Mouse (Mus musculus) CH12F3 (cell line): ENCODE data around the gene Terb2.

Experiments
- in situ Hi-C: fragments of 300-500 bp; cut with MboI; formaldehyde crosslinking; loops from 2 replicates; pipeline ENCODE4 v1.14.3; 2020; ENCODE audit warnings: low sequenced_read_pairs

The Terb2 gene

DNA sequence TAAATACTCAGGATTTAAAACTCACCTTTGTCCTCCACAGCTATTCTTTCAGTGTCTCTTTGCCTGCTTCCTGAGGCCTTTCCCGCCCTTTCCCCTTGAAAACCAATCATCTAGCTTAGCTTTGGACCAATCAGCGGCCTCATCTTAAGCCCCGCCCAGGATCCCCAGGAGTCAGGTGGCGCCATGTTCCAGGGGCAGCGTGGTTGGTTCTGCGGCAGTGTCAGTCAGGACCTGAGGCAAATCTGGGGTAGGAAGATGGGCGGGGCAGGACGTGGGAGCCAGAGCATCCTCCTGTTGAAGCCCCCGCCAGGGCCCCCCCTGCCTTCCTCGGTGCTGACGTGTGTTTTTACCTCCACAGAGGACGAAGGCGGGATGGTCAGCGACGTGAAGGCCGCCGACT, at the start of gene Terb2, which contains the start of gene Patl2:
TSS of gene Terb2 (plus strand) at position 167 of the 400 bp plus-strand sequence.
TSS of gene Patl2 (minus strand) at position 84 of the 400 bp plus-strand sequence.
- in situ Hi-C loops: no loop called here

DNA sequence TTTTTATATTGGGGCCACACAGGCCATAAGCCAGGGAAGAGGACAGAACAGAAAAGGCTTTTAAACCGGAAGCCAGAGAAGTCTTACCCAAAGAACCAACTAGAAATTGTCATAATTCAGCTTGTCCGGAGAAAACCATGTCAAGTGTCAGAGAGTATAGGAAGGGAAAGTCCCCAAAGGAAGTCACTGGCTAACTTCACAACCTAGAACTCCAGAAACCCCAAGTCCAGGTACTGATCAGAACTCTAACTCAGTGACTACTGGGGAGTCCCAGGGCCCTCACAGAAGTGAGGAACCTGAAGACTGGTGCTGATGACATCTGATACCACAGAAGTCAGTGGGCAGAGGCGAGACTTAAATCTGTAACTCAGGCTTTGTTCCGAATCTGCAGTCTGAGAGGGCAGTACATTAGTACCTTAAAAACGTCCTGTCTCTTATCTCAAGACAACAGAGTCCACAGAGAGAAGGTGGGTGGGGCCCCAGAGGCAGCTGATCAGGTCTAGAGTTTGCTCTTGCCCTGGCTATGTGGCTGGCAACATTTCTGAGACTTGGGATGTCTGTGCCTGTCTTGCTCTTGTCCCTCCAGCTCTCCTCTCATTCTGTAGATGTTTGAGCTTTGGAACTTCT, 48.1 kb upstream of the Terb2 start:
- in situ Hi-C loops: no loop called here

DNA sequence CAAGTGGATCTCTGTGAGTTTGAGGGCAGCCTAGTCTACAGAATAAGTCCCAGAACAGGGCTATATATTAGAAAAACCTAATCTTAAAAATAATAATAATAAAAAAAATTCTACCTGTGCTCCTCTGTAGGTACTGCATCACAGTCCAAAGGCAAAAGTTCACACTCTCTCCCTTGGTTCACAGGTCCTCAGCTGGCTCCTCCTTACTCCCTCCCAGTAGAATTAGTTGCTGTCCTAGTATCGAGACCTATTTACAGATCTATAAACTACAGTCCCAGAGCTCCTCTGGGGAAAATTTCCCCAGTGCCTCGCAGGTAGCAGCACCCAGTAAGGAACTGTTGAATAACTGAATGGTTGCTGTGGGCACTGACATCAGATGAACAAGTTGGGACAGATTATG, 45.3 kb upstream of the Terb2 start:
- in situ Hi-C loops: no loop called here

DNA sequence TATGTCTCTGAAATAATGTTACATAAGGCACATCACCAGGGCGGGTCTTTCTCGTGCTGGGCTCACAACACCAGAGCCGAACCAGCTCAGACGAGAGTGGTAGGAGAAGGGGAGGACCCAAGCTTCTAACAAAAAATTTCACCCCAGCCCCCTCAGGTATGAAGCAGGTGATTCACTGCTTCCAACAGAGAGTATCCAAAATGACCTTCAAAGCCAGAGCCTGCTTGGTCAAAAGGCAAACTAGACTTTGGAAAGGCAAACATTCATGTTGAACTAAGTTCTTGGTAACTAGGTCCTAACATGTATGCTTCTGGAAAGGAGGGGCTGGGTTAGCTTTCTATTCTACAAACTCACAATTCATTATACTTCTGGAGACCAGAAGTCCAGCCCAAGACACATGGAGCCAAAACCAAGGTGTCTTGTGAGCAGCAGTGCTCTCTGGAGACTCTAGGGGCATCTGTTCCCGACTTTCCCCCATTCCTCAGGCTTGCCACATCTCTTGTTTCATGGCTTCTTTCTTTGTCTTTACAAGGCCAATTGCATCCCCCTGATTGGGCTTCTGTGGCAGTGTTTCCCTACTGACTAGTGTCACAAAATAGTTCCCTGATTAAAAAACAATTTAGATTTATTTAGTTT, 44.6 kb upstream of the Terb2 start:
- in situ Hi-C loops: no loop called here

DNA sequence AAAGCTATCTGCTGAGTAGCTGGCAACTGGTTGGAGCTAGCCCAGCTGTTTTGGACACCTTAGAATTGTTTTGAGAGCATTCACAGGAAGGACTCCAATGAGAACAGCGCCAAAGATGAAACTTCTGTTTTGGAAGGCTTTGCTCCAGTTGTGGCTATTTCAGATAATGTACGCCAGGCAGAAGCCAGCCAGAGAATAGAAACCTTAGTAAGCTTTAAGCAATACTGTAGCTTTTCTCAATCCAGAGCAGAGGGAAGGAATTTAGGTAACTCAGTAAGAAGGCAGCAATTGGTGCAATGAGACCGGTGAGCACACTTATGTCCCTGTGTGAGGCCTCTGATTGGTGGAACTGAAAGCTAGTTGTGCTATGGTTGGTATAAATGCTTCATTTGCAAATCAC, 43.0 kb upstream of the Terb2 start:
- in situ Hi-C loops: no loop called here

DNA sequence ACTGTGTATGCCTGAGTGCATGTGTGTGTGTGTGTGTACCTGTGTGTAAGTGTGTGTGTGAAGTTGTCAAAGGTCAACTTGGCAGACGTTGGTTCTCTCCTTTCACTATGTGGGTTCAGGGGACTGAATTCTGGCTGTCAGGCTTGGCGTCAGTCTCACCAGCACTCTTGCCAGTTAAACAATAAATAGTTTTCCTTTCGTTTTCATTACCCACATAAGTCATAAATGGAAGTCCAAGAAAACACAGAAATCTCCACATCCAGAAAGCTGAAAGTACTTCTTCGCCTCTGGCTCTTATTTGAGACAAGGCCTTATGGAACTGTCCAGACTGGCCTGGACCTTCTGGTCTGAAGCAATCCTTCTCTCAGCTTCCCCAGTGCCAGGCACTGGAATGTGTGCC, 40.3 kb upstream of the Terb2 start:
- in situ Hi-C loops: no loop called here

DNA sequence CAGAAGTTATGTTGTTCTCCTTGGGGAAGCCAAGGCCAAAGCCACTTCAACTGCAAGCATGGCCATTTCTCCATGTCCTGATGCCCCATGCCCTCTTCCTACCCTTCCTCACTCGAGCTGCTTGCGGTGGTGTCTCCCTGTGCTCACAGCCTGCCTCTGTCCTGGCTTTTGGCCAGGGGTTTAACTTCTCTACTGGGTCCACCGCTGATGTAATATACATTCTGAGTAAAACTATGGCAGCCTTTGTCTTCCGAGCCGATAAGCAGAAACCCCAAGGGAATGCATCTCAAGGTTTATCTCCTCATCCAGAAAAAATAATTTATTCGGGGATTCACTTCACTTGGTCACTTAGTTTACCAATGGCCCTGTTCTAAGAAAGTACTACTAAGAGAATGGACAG, 39.4 kb upstream of the Terb2 start:
- in situ Hi-C loops: no loop called here

DNA sequence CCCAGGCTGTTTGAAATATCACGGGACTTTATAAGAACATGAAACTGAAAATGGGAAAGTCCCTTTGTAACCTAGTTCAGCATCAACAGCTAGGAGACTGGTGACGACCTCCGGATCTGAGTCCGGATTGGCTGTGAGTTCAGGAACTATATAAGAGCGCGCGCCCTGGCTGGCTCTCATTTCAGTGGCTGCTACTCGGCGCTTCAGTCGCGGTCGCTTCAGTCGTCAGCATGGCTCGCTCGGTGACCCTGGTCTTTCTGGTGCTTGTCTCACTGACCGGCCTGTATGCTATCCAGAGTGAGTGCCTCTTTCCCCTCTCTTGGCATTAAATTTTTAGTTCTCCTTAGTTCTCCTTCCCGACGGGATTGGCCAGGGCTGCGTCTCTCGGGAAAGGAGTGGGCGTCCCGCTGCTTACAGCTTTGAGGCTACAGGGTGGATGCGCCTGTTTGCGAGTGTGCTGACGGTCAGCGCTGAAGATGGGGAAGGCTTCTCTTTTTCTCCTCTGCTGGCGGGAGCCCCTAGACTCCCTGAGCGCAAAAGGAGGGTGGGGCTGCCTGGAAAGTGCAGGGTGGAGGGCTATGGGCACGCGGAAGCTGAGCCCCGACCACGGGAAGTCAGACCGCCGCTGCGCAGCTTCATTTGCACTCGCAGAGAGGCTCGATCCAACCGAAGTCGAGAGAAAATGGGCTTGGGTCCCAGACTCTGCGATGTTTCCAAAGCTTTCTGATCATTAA, 38.4 kb upstream of the Terb2 start, which contains the start of gene B2m:
TSS of gene B2m (plus strand) at position 179 of the 734 bp plus-strand sequence.
- in situ Hi-C loops: no loop called here

DNA sequence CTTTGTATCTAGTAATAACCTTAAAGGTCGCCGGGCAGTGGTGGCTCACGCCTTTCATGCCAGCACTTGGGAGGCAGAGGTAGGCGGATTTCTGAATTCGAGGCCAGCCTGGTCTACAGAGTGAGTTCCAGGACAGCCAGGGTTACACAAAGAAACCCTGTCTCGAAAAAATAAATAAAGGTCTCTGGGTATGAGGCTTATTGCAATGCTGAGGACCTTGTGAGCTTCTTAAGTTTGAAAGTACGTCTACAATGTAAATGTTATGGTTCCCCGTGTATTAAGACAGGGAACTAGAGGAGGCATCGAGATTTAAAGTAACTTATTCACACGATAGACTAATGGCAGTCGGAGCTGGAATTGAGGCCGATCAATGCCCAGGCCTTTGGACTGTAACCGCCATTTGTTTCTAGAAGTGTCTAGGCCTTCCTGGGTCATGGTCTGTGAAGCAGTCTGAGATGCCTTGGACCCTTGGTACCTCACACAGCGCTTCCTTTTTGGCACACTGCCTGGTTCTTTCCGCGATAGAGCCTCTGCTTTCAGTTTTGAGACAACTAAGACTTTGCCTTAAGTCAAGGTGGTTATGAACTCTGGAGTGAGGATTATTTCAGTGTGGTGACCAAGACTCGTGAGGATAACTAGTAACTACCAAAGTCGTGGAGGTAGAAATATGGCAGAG, 37.7 kb upstream of the Terb2 start:
- in situ Hi-C loops: no loop called here

DNA sequence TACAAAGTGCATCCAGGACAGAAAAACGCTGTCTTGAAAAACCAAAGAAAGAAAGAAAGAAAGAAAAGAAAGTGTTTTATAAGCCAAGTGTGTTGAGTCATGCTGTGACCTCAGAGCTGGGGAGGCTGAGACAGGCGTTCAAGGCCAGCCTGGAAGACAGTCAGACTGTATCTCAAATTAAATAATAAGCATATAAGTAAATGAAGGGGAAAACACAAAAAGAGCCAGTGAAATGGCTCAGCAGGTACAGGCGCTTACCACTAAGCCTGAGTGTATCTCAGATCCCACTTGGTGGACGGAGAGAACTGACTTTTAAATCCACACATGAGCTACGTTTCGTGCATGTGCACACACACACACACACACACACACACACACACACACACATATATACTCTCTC, 36.8 kb upstream of the Terb2 start:
- in situ Hi-C loops: no loop called here

DNA sequence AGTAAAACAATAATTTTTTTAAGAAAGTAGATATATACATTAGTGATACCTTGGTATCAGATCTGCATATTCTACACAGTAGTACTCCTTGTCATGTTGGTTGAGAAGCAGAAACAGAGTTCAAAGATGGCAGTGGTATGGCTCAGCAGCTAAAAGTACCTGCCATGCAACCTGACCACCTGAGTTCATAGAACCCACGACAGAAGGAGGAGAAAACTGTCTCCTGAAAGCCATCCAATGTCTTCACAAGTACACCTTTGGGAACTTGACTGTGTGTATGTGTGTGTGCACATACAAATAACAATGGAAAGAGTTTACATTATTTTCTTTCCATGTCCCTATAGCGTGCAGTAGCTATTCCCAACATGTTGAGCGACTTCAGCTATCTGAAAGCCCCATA, 36.4 kb upstream of the Terb2 start:
- in situ Hi-C loops: no loop called here

DNA sequence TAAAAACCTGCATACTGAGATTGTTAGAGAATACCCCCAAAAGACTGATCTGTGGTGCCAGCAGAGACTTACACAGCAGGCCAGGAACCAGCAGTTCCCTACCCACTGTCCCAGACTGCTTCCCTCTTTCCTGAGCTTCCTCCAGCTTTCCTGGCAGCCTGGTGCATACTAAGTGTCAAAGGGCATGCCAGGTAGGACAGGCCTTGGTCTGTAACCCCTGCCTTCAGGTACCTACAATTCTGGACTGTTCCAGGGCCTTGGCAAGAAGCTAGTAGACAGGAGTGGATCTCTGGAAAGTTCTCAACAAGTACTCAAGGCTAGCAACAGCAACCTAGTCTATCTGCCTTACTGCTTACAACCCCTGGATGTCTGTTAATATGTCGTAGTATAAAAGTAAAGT, 34.9 kb upstream of the Terb2 start:
- in situ Hi-C loops: no loop called here

DNA sequence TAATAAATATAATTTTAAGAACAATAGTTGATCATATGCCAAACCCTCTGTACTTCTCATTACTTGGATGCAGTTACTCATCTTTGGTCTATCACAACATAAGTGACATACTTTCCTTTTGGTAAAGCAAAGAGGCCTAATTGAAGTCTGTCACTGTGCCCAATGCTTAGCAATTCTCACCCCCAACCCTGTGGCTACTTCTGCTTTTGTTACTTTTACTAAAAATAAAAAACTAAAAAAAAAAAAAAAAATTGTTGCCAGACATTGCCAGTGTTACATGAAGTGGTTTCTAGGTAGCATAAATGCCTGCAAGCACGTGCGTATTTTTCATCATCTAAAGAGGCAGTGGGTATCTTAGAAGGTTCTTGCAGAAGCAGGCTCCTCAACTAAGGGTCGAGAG, 33.2 kb upstream of the Terb2 start:
- in situ Hi-C loops: no loop called here

DNA sequence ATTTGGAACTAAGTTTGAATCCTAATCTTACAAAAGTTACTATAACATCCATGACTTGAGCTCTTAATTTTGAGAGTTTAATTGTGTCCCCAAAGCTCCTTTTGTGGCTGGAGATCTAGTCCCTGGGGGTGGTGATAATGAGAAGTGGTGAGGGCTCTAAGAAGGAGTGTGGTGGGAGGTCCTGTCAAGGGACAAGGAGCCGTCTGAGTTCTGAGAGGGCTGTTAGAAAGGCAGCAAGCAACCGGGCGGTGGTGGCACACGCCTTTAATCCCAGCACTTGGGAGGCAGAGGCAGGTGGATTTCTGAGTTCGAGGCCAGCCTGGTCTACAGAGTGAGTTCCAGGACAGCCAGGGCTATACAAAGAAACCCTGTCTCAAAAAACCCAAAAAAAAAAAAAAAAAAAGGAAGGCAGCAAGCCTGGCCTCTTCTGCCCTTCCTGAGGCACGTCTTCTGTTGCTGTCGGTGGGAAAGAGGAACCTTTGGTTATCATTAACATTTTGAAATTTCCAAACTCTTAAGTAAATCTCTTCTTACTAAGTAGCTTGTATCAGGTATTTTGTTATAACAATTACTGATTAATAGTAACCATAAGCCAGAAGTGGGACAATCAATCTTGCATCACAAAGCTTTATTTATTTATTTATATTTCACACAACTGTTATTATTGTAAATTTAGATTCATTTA, 32.2 kb upstream of the Terb2 start:
- in situ Hi-C loops: no loop called here

DNA sequence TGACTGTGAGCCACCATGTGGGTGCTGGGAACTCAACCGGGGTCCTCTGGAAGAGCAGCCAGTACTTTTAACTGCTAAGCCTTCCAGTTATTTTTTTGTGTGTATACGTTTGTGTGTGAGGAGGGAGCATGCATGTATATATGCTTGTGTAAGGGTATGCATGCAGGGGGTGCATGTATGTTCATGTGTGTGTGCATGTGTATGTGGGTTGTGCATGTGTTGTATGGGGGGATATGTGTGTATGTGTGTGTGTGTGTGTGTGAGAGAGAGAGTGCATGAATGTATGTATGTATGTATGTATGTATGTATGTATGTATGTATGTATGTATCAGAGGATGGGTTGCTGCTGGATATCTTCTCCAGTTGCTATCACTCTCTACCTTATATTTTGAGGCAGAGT, 31.6 kb upstream of the Terb2 start:
- in situ Hi-C loops: no loop called here

DNA sequence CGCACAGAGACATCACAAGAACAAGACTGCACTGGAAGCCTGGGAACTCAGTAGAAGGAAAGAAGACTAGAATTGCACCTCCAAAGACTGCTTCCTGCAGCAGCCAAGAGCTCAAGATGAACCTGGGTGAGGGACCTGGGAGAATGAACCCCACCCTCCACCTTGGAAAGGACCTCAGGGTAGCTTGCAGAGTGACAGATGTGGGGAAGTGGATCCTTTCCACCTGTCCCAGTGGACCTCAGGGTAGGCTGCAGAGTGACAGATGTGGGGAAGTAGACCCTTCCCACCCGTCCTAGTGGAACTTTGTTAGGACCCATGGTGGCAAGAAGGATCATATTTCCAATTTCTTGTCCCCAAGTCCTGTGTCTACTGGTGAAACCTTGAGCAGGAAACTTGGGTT, 30.8 kb upstream of the Terb2 start:
- in situ Hi-C loops: no loop called here

DNA sequence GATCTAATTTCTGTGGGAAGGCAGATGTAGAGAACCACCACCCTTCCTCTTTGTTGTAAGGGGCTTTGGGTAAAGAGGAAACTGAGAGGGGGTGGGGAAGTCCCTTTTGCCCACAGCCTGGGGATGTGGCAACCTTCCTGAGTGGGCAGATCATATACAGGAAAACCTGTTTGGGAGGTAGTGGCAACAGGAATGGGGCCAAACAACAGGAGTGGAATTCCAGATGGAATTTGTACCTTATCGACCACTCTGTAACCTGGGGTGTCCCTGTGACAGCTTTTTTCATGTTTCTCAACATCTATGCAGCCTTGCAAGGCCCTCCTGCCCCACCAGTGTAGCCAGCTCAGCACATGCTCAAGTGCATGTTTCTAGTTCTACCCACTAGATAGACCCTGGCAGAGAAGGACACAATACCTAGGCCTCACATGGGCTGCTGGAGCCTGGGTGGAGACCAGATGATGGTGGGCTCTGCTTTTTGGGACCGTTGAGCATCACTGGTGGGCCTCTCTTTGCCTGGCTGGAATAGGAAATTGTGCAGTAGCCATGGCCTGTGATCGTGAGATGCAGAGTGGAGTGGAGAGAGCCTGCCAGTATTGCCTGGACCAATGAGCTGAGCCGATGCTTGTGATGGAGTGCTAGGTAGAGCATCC, 29.9 kb upstream of the Terb2 start:
- in situ Hi-C loops: no loop called here

DNA sequence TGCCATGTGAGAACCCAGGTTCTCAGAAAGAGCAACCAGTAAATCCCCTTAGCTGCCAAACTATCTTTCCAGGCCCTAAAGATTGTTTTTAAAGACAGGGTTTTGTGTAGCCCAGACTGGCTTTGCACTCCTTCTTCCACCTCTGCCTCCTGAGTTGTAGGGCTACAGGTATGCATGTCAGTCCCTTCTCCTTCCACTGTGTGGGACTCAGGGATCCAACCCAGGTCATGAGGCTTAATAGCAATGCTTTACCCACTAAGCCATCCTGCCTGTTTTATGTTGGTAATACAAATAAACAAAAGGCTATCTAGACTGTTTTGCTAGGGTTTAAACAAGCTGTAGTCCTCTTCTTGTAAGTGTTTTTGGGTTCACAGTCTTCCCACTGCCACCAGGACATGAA, 28.5 kb upstream of the Terb2 start:
- in situ Hi-C loops: no loop called here

DNA sequence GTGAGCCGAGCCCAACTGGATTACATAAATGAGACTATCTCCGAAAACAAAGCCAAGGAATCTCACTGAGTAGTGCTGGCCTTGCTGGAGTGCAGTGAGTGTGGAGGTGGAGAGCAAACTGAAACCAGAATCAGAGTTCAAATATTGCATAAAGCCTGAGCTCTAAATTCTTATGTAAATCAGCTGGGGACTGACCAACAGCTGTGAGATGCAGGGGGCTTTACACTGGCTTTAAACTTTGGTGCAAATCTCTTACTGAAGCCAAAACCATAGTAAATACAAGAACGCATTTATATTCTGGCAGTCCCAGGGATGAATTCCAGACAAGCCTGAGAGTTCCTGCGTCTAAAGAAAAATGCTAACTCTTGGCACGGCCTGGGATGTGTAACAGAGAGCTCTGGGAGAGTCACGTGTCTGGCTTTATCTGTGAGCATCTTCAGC, 27.7 kb upstream of the Terb2 start:
- in situ Hi-C loops: no loop called here

DNA sequence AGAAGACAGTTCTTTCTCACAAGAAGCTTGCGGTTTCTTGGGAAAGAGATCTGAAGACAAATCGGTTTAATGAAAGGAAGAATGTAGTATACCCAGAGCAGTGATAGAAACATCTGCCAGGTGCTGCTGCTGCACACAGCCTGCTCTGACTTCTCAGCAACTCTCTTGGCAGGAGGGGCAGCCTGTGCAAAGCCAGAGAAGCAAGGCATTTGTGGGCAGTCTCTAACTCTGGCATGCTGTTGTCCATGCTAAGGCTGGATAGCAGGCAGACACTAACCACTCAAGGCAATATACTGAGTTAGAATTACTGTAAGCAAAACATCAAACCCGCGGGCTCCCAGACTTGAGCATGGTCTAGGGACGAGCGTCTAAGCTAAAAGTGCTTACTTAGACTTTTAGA, 26.4 kb upstream of the Terb2 start:
- in situ Hi-C loops: no loop called here
